Mouse (Mus musculus): Measurements from ENCODE around the gene Kcnma1.

GRCm38 (mm10) chr14:23809124-23809523, 205.2 kb downstream of the Kcnma1 start:
- TF ChIP-seq CTCF (conservative IDR thresholded peaks at IDR 0.05; ENCODE audit: low read length) (no peak), POU5F1 (IDR thresholded peaks at IDR 0.05; ENCODE audit: borderline replicate concordance, low read length) (no peak), NANOG (IDR thresholded peaks at IDR 0.05; ENCODE audit: borderline replicate concordance, low read length) (no peak)
